Mouse (Mus musculus) spleen, adult 2 months (tissue): ENCODE measurements at regions not wholly inside any gene's neighbourhood (a gene's known extent, or its start where the extent isn't known, plus 50 kb on each side); places are given as distances from the start of the nearest gene placed in this dataset.

ENCODE experiments used
- DNase-seq, 2 experiments: peaks; one replicate each; pipeline versions ENCODE4 v3.0.0 to v3.0.0-alpha.2; 2012 to 2021; ENCODE audit warnings: low spot score in 2 of 2, low read depth in 1 of 2
- H3K27ac ChIP-seq: fragments of 200-500 bp; 2 replicates; pipeline ENCODE4 v1.5.1; 2012; ENCODE audit warnings: low read length, inconsistent platforms; ENCODE audit not compliant: insufficient read depth
- H3K27me3 ChIP-seq: fragments of 200-500 bp; 2 replicates; pipeline ENCODE4 v1.6.1; 2012; ENCODE audit warnings: mild to moderate bottlenecking, moderate library complexity, low read length, inconsistent platforms; ENCODE audit not compliant: control insufficient read depth, insufficient read depth
- H3K36me3 ChIP-seq: fragments of 200-500 bp; 2 replicates; pipeline ENCODE4 v1.6.1; 2012; ENCODE audit warnings: mild to moderate bottlenecking, low read length, inconsistent platforms; ENCODE audit not compliant: control insufficient read depth, insufficient read depth
- H3K4me1 ChIP-seq: fragments of 200-500 bp; 2 replicates; pipeline ENCODE4 v1.6.1; 2011; ENCODE audit warnings: inconsistent platforms; ENCODE audit not compliant: control insufficient read depth, insufficient read depth, insufficient read length
- H3K4me3 ChIP-seq: fragments of 200-500 bp; 2 replicates; pipeline ENCODE4 v1.5.1; 2011; ENCODE audit warnings: mild to moderate bottlenecking, inconsistent platforms; ENCODE audit not compliant: insufficient read depth, insufficient read length; ENCODE audit errors: extremely low read depth
- CTCF ChIP-seq: fragments of 200-500 bp; IDR thresholded peaks from 2 replicates; pipeline ENCODE4 v1.5.1; 2011; ENCODE audit warnings: mild to moderate bottlenecking, inconsistent platforms; ENCODE audit not compliant: insufficient read depth, insufficient read length, insufficient replicate concordance; ENCODE audit errors: extremely low read depth
- POLR2A ChIP-seq: fragments of 200-500 bp; IDR thresholded peaks from 2 replicates; pipeline ENCODE4 v1.6.1; 2011; ENCODE audit warnings: low read depth, low read length, inconsistent platforms
- WGBS: fragments of 180-500 bp; shearing (Covaris S2); methylation state at CpG from one replicate; pipeline ENCODE4 v1.1.7; 2018; 5-methylcytosine and 5-hydroxymethylcytosine counted together

DNA sequence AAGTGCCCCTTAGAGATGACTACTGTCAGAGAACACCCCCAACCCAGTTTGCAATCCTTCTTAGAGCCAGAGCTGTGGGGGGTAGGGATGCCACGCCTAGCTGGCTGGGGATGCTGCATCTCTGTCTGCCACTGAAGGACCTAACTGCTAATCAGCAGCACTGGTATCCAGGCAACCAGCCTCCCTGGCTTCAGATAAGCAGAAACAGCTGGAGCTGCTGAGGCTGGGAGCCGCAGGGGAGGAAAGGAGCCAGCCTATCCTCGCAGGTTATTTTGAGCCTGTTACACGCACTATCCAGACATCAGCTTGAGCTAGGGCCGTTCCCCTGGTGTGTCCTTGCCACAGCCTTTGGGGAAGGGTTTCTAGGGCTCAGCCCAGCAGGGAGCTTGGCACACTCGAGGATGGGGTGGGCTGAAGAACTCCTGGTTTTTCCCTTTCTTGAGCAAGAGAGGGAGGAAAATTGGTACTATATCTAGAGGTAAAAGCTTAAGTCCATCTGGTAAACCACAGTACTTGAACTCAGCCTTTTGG, 68.4 kb downstream of the Irf2bpl start:
- 64% methylated on average over 6 of the region's 6 CpGs for WGBS
- no peaks in the 10 kb centered on the region for H3K36me3 ChIP-seq
- H3K4me3 ChIP-seq = no peak overlapping the region
- H3K27me3 ChIP-seq = no peaks in the 10 kb centered on the region
- TF ChIP-seq POLR2A = no peak
- no peak for TF ChIP-seq CTCF
- no peak overlapping the region; the same call in 1 of the 2 replicates for H3K27ac ChIP-seq
- H3K4me1 ChIP-seq = peaks cover 15% of the 10 kb centered on the region; the same call in 1 of the 2 replicates
- no peak for DNase-seq

DNA sequence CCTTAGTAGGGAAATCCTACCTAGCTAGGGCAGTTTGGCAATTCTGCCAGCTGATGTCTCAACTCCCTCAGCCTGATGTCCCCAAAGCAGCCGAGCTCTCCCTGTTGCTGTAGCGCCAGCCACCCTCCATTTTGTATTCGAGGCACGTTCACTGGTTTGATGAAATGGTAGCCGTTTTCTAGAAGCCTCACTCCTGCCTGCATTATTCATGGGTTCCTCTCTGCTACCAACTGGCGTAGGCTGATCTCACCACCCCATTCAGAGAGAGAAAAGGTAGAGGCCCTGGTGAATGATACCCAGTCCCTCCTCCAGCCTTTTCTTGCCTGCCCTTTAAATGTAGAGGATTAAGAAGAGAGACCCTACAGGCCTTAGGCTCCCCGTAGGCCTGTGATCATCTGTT, 69.9 kb downstream of the Irf2bpl start:
- no peak for DNase-seq
- H3K27ac ChIP-seq = no peak overlapping the region
- H3K27me3 ChIP-seq = no peaks in the 10 kb centered on the region
- TF ChIP-seq POLR2A (no peak), CTCF (no peak)
- H3K4me3 ChIP-seq = no peak overlapping the region
- 93% methylated on average over 7 of the region's 7 CpGs for WGBS
- H3K4me1 ChIP-seq = peaks cover 25% of the 10 kb centered on the region; the same call in 1 of the 2 replicates
- no peaks in the 10 kb centered on the region for H3K36me3 ChIP-seq
